Mouse (Mus musculus): ENCODE measurements around the gene Rdm1. TPM values are rescaled to one million over a fixed set of nuclear protein-coding genes. Genes with fewer than 3 reads are reported as not detected.
A peak's percentile ranks its signal among the peaks of the same experiment; 100 is the strongest.
"Not testable (repeated sequence)": the region's sequence is repeated elsewhere in the genome, so short reads cannot be mapped to it uniquely, and the experiment has no call there.

Rdm1 gene
- polyA plus RNA-seq, 1 experiment: 13.9 TPM

GRCm38 (mm10) chr11:101657886-101658750 lies 31.1 kb downstream of the Rdm1 start:
- Histone ChIP-seq H3K4me3 (replicated peaks; ENCODE audit: insufficient read depth, low read depth, low read length) (peak overlapping the region; percentile 27), H3K27ac (ENCODE audit: insufficient read depth, low read length) (peak overlapping the region; percentile 100)
- peak; percentile 65; the same call in 1 of the 2 replicates for TF ChIP-seq POLR2A (IDR thresholded peaks at IDR 0.05; ENCODE audit: borderline replicate concordance, insufficient read depth, low read length)

GRCm38 (mm10) chr11:101658751-101659558 lies 32.0 kb downstream of the Rdm1 start:
- peak overlapping the region; percentile 0 for H3K4me3 ChIP-seq (replicated peaks; ENCODE audit: insufficient read depth, low read depth, low read length)
- peak; percentile 43 to 56 for DNase-seq
- peak overlapping the region; percentile 24; the same call in 1 of the 2 replicates for H3K27ac ChIP-seq (ENCODE audit: insufficient read depth, low read length)
- no peaks in the 10 kb centered on the region for H3K4me1 ChIP-seq (ENCODE audit: control insufficient read depth, insufficient read depth, low read length)
- 25% methylated on average over 10 of the region's 10 CpGs for whole genome bisulfite sequencing
- TF ChIP-seq POLR2A (IDR thresholded peaks at IDR 0.05; ENCODE audit: borderline replicate concordance, insufficient read depth, low read length): no peak
- peak; percentile 58; the same call in 1 of the 2 replicates for TF ChIP-seq CTCF (IDR thresholded peaks at IDR 0.05; ENCODE audit: borderline replicate concordance, insufficient read depth, low read depth, low read length)
- H3K27me3 ChIP-seq (ENCODE audit: control insufficient read depth, insufficient read depth, low read length): no peaks in the 10 kb centered on the region; the same call in 1 of the 2 replicates

More at GRCm38 (mm10) chr11:101657886-101658750, 31.1 kb downstream of the Rdm1 start:
- WGBS: 0% methylated on average over 38 of the region's 40 CpGs
- not testable (repeated sequence) for H3K4me1 ChIP-seq (ENCODE audit: control insufficient read depth, insufficient read depth, low read length); H3K27me3 ChIP-seq (ENCODE audit: control insufficient read depth, insufficient read depth, low read length)
- DNase-seq: peak; percentile 82 to 89

GRCm38 (mm10) chr11:101661191-101661590 lies 34.2 kb downstream of the Rdm1 start:
- 81% methylated on average over 7 of the region's 7 CpGs for WGBS

DNA sequence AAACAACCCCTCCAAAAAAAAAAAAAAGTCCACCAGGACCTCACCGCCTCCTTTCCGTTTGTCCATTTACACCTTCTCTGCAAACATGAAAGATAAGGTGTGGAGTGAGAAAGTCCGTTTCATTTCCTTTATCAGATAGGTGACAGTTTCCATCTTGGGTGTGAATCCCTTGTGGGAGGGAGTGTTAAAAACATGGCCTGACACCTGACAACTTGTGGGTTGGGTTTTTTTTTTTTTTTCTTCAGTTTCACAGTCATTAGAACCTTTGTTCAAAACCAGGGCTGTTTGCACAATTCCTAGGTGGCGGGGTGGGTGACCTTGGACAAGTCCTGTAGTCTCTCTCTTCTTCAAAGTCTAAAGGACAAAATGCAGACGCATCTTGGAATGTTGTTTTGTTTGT lies 34.8 kb downstream of the Rdm1 start:
- no peak overlapping the region for H3K27ac ChIP-seq (ENCODE audit: insufficient read depth, low read length)
- no peak for DNase-seq
- TF ChIP-seq POLR2A (IDR thresholded peaks at IDR 0.05; ENCODE audit: borderline replicate concordance, insufficient read depth, low read length) (no peak), CTCF (IDR thresholded peaks at IDR 0.05; ENCODE audit: borderline replicate concordance, insufficient read depth, low read depth, low read length) (no peak)
- H3K4me3 ChIP-seq (replicated peaks; ENCODE audit: insufficient read depth, low read depth, low read length): no peak overlapping the region
- 83% methylated on average over 5 of the region's 5 CpGs for WGBS
- no peaks in the 10 kb centered on the region for H3K27me3 ChIP-seq (ENCODE audit: control insufficient read depth, insufficient read depth, low read length)
- no peaks in the 10 kb centered on the region for H3K4me1 ChIP-seq (ENCODE audit: control insufficient read depth, insufficient read depth, low read length)

More at GRCm38 (mm10) chr11:101661191-101661590, 34.2 kb downstream of the Rdm1 start:
- no peak for DNase-seq
- Histone ChIP-seq H3K4me3 (replicated peaks; ENCODE audit: insufficient read depth, low read depth, low read length) (no peak overlapping the region), H3K27ac (ENCODE audit: insufficient read depth, low read length) (no peak overlapping the region), H3K27me3 (ENCODE audit: control insufficient read depth, insufficient read depth, low read length) (no peaks in the 10 kb centered on the region), H3K4me1 (ENCODE audit: control insufficient read depth, insufficient read depth, low read length) (no peaks in the 10 kb centered on the region)
- no peak for TF ChIP-seq CTCF (IDR thresholded peaks at IDR 0.05; ENCODE audit: borderline replicate concordance, insufficient read depth, low read depth, low read length)
- TF ChIP-seq POLR2A (IDR thresholded peaks at IDR 0.05; ENCODE audit: borderline replicate concordance, insufficient read depth, low read length): no peak

DNA sequence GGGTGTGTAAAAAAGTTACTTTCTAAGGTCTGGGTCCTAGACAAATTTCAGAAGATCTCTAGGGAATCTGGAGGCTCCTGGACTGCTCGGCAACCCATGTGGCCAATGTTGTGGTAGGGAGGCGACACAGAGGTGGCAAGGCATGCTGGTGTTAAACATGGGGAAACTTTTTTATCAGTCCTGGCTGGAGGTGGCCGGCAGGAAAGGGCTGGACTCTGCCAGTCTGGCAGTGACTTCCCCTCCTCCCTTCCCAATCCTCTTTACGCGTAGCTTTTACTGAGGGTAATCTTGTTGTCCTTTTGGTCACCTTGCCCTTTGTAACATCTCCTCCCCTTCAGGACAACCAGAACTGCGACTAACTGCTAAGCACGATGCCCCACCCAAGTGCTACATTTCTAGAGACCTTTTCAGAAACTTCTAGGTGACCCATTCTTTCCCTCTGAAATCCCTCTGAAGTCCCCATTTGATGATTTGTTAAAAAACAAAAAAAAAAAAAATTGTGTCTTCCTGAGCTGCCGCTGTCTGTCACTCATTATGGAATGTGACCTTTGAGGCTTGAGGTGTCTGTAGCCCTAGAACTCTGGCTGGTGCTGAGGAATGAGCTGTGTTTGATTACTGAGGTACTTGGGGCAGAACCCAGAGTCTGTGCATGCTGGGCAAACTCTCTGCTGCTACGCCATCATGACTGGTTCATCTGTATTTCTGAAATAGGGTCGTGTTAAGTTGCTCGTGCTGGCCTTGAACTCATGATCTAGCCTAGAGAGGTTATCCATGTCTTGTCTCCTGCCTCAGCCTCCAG lies 36.4 kb downstream of the Rdm1 start:
- no peaks in the 10 kb centered on the region for H3K4me1 ChIP-seq (ENCODE audit: control insufficient read depth, insufficient read depth, low read length)
- no peak for TF ChIP-seq CTCF (IDR thresholded peaks at IDR 0.05; ENCODE audit: borderline replicate concordance, insufficient read depth, low read depth, low read length)
- TF ChIP-seq POLR2A (IDR thresholded peaks at IDR 0.05; ENCODE audit: borderline replicate concordance, insufficient read depth, low read length): no peak
- 84% methylated on average over 11 of the region's 11 CpGs for WGBS
- H3K27me3 ChIP-seq (ENCODE audit: control insufficient read depth, insufficient read depth, low read length): no peaks in the 10 kb centered on the region
- H3K4me3 ChIP-seq (replicated peaks; ENCODE audit: insufficient read depth, low read depth, low read length): no peak overlapping the region
- DNase-seq: no peak
- no peak overlapping the region for H3K27ac ChIP-seq (ENCODE audit: insufficient read depth, low read length)

DNA sequence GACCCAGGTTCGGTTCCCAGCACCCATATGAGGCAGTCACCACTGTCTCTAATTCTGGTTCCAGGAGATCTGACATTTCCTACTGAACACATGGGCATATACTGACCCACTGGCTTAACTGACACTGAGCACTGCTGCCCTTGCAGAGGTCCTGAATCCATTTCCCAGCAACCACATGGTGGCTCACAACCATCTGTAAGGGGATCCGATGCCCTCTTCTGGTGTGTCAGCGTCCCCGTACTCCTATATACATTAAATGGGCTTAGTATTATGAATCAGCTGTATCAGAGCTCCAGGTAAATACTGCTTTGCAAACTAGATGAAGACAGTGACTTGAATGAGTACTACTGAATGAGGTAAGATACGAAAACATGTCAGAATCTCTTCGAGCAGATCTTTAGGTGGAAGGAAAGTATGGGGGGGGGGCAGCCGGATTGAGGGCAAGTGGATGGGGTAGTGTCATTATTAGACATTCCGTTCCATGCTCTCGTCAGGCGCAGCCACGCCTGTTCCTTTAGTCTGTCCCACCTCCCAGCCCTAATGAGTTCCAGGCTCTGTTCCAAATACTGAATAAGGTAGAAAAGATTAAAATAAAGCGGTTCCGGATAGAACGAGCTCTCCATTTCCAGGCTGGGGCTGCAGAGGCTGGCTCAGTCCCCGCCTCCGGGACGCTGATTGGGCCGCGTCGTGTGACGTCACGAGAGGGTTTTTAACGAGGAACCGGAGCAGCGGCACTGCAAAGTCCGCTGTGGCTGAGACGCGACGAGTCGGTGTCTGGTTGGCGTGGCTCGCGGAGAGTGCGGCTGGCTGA lies 38.0 kb downstream of the Rdm1 start, which contains the start of gene Arl4d:
Arl4d (plus strand) TSS at position 717 of the 811 bp plus-strand sequence.
- no peaks in the 10 kb centered on the region for H3K27me3 ChIP-seq (ENCODE audit: control insufficient read depth, insufficient read depth, low read length)
- peak within 1 kb of the TSS; percentile 21; the same call in 1 of the 2 replicates for H3K27ac ChIP-seq (ENCODE audit: insufficient read depth, low read length)
- WGBS: 4% methylated on average over 34 of the region's 34 CpGs
- peak; percentile 96 to 97 for DNase-seq
- peak within 1 kb of the TSS; percentile 66 for H3K4me3 ChIP-seq (replicated peaks; ENCODE audit: insufficient read depth, low read depth, low read length)
- no peaks in the 10 kb centered on the region for H3K4me1 ChIP-seq (ENCODE audit: control insufficient read depth, insufficient read depth, low read length)
- TF ChIP-seq CTCF (IDR thresholded peaks at IDR 0.05; ENCODE audit: borderline replicate concordance, insufficient read depth, low read depth, low read length) (no peak; the same call in 1 of the 2 replicates), POLR2A (IDR thresholded peaks at IDR 0.05; ENCODE audit: borderline replicate concordance, insufficient read depth, low read length) (peak; percentile 100)
